In genomic region chr14:105127715-105128385, GRCm38 (mm10) we compare ENCODE assay signal across 13 mouse cellular contexts. TPM values are rescaled to one million over a fixed set of nuclear protein-coding genes. Genes with fewer than 3 reads are reported as not detected.
DNase-seq lines count a peak whose midpoint lies in the region; ATAC-seq and TF ChIP-seq lines count a peak whose summit lies in the region.
"Had no signal": no experiment of that assay in that cellular context is flagged by ENCODE, and none has a peak within 500 bp of the region (broad histone marks: within the 10 kb centered on the region; RNA-seq: fewer than 3 reads in every experiment).

No protein-coding gene starts in this region.

- no peak overlapping the region for H3K9ac ChIP-seq in liver, adult 2 months (ENCODE audit: low read depth, low read length)
- no peak overlapping the region for H3K9ac ChIP-seq in liver, embryonic 12.5 days
- H3K9ac ChIP-seq in stomach, postnatal 0 days (ENCODE audit: low read length) = no peak overlapping the region
- H3K9ac ChIP-seq: forebrain, embryonic 15.5 days; heart, embryonic 13.5 days; limb, embryonic 12.5 days; liver, postnatal 0 days had no signal

- H3K27ac ChIP-seq in liver, adult 2 months (replicated peaks; ENCODE audit: insufficient read depth, low read depth, low read length) = no peak overlapping the region; the same call in 1 of the 2 replicates
- H3K27ac ChIP-seq in liver, embryonic 12.5 days = no peak overlapping the region
- no peak overlapping the region for H3K27ac ChIP-seq in stomach, postnatal 0 days (replicated peaks)
- H3K27ac ChIP-seq: forebrain, embryonic 15.5 days; heart, embryonic 13.5 days; limb, embryonic 12.5 days had no signal

- H3K36me3 ChIP-seq in liver, adult 2 months (ENCODE audit: control insufficient read depth, insufficient read depth, low read length) = peaks cover 29% of the 10 kb centered on the region
- peaks cover 62% of the 10 kb centered on the region for H3K36me3 ChIP-seq in liver, embryonic 12.5 days
- peaks cover 9% of the 10 kb centered on the region; the same call in 1 of the 2 replicates for H3K36me3 ChIP-seq in stomach, postnatal 0 days (ENCODE audit: control insufficient read depth, insufficient read depth, low read length)

- H3K9me3 ChIP-seq in liver, embryonic 12.5 days (replicated peaks) = no peaks in the 10 kb centered on the region
- H3K9me3 ChIP-seq in stomach, postnatal 0 days (ENCODE audit: control insufficient read depth, low read length) = no peaks in the 10 kb centered on the region
- H3K9me3 ChIP-seq: forebrain, embryonic 15.5 days; heart, embryonic 13.5 days; limb, embryonic 12.5 days had no signal

- H3K4me2 ChIP-seq in liver, embryonic 12.5 days = no peak overlapping the region
- no peak overlapping the region for H3K4me2 ChIP-seq in stomach, postnatal 0 days (replicated peaks; ENCODE audit: low read depth)
- H3K4me2 ChIP-seq: forebrain, embryonic 15.5 days; heart, embryonic 13.5 days; limb, embryonic 12.5 days had no signal

- no peaks in the 10 kb centered on the region for H3K27me3 ChIP-seq in liver, adult 2 months (ENCODE audit: control insufficient read depth, insufficient read depth, low read length)
- H3K27me3 ChIP-seq in liver, embryonic 12.5 days (replicated peaks) = no peaks in the 10 kb centered on the region
- no peaks in the 10 kb centered on the region for H3K27me3 ChIP-seq in stomach, postnatal 0 days (ENCODE audit: control insufficient read depth, insufficient read depth, low read length)
- H3K27me3 ChIP-seq: forebrain, embryonic 15.5 days; heart, embryonic 13.5 days; limb, embryonic 12.5 days had no signal

- no peak overlapping the region for H3K4me3 ChIP-seq in liver, adult 2 months (ENCODE audit: insufficient read depth, low read depth, low read length)
- no peak overlapping the region for H3K4me3 ChIP-seq in liver, embryonic 12.5 days
- H3K4me3 ChIP-seq in stomach, postnatal 0 days (ENCODE audit: low read depth, low read length) = no peak overlapping the region
- H3K4me3 ChIP-seq: forebrain, embryonic 15.5 days; heart, embryonic 13.5 days; limb, embryonic 12.5 days had no signal

- no peak for TF ChIP-seq EP300 in stomach, postnatal 0 days (optimal IDR thresholded peaks at IDR 0.05)

- peaks cover 14% of the 10 kb centered on the region for H3K4me1 ChIP-seq in liver, adult 2 months (ENCODE audit: control insufficient read depth, insufficient read depth, low read length)
- H3K4me1 ChIP-seq in liver, embryonic 12.5 days = no peaks in the 10 kb centered on the region
- H3K4me1 ChIP-seq in stomach, postnatal 0 days (replicated peaks; ENCODE audit: control insufficient read depth, insufficient read depth) = no peaks in the 10 kb centered on the region
- H3K4me1 ChIP-seq: forebrain, embryonic 15.5 days; heart, embryonic 13.5 days; limb, embryonic 12.5 days had no signal

- peak; percentile 85 for DNase-seq in liver, adult 2 months (ENCODE audit: extremely low read depth, low read depth, low spot score)
- DNase-seq in NIH3T3 (ENCODE audit: low read depth) = peak; percentile 8
- peak; percentile 9 for DNase-seq in induced T-regulatory cell, adult 2 months (ENCODE audit: low read depth)
- DNase-seq in stomach, postnatal 0 days (ENCODE audit: low spot score) = no peak
- no peak for DNase-seq in thymus, postnatal 0 days (ENCODE audit: low spot score)
- DNase-seq in urinary bladder, postnatal 10 days (ENCODE audit: low spot score) = no peak
- DNase-seq: gastrocnemius, postnatal 14 days; liver, postnatal 0 days had no signal

- no peak for ATAC-seq in liver, embryonic 12.5 days
- ATAC-seq in stomach, postnatal 0 days (ENCODE audit: low FRiP score, low TSS enrichment) = no peak
- ATAC-seq: forebrain, embryonic 15.5 days; intestine, embryonic 16.5 days; liver, postnatal 0 days had no signal

- no peaks in the 10 kb centered on the region for H3K79me2 ChIP-seq in liver, adult 2 months (ENCODE audit: control insufficient read depth, insufficient read depth, low read length)

- TF ChIP-seq CTCF in liver, adult 2 months (IDR thresholded peaks at IDR 0.05; ENCODE audit: low read depth, low read length) = no peak
- peak; percentile 26; the same call in 1 of the 2 replicates for TF ChIP-seq CTCF in stomach, postnatal 0 days (IDR thresholded peaks at IDR 0.05; ENCODE audit: low read depth)

- TF ChIP-seq POLR2A in liver, adult 2 months (IDR thresholded peaks at IDR 0.05; ENCODE audit: extremely low read depth, insufficient read depth, low read length) = no peak

- 65% methylated on average over 4 of the region's 4 CpGs for whole genome bisulfite sequencing in liver, adult 2 months
- 69% methylated on average over 3 of the region's 4 CpGs for WGBS in liver, embryonic 12.5 days (ENCODE audit: insufficient replicate concordance)
- WGBS in stomach, postnatal 0 days = 88% methylated on average over 4 of the region's 4 CpGs

RNA-seq across cellular contexts. Expression of gene Rbm26, which starts 49.3 kb away (rescaled TPM):
- total RNA-seq in liver, adult 2 months (2014; rRNA removed) = 10.1 and 12.6 TPM in 2 replicates
- 4.2 and 4.5 TPM in 2 replicates for polyA plus RNA-seq in liver, adult 2 months (2012; rRNA removed)
- 19.1 and 19.2 TPM in 2 replicates for polyA plus RNA-seq in liver, embryonic 12.5 days (2016; fragmentation: Nextera tagmentation; extraction: Ambion mirVana)
- 15.2 and 15.6 TPM in 2 replicates for polyA plus RNA-seq in stomach, postnatal 0 days (2015; fragmentation: Nextera tagmentation; extraction: Ambion mirVana)
- 30.9 and 46.4 TPM in 2 replicates for polyA plus RNA-seq in thymus, postnatal 0 days (2015; fragmentation: Nextera tagmentation; extraction: Ambion mirVana)

Comparison
In these comparisons a context has a peak if more than half of its experiments do, and no peak if none do; other contexts are left out.
1. DNase-seq: peak in liver, adult 2 months (single experiment), NIH3T3 (single experiment) and induced T-regulatory cell, adult 2 months (single experiment); none in stomach, postnatal 0 days (single experiment), thymus, postnatal 0 days (single experiment) and urinary bladder, postnatal 10 days (single experiment).